Mouse (Mus musculus) activated CD4-positive, CD25-positive, alpha-beta regulatory T cell (primary cell): ENCODE results near the gene Fam180a. TPM values are rescaled to one million over a fixed set of nuclear protein-coding genes. Genes with fewer than 3 reads are reported as not detected.

Experiments
- polyA plus RNA-seq, 2 experiments: library from polyadenylated mRNA; unstranded; fragments of 100-300 nt; shearing (Covaris generic); gene quantifications; one replicate each; pipeline ENCODE4 v1.2.1; 2017

Gene Fam180a
- polyA plus RNA-seq, result not detected

GRCm38 (mm10) chr6:35326111-35326515 lies at the start of gene Fam180a:
Gene Fam180a, minus strand, starts transcription at chr6:35326141.

GRCm38 (mm10) chr6:35308037-35308436 lies 17.9 kb downstream of the Fam180a start, which contains the start of gene Slc13a4:
Gene Slc13a4, minus strand, starts transcription at chr6:35308131.

Other genes with a start within 250 kb of the Fam180a start
- 10 to 100 TPM; 35.4 to 43.8 TPM for gene Cnot4, start 192.4 kb downstream of the Fam180a start, polyA plus RNA-seq
- gene Nup205, start 148.7 kb downstream of the Fam180a start, polyA plus RNA-seq, result 10 to 100 TPM; 23.2 to 25.2 TPM
- under 1 TPM; 0.07 to 0.39 TPM for gene Slc13a4, start 18.0 kb downstream of the Fam180a start, polyA plus RNA-seq
- gene Mtpn, start 213.7 kb upstream of the Fam180a start, polyA plus RNA-seq, result 100 to 1,000 TPM in 1 of 2 experiments, 10 to 100 TPM in 1; 65.2 to 117 TPM